Mouse (Mus musculus) thymus, adult 2 months (tissue): ENCODE measurements around the gene Adar.

Experiments used
- CTCF ChIP-seq: fragments of 200-500 bp; IDR thresholded peaks from 2 replicates; pipeline ENCODE4 v1.5.1; 2012; ENCODE audit warnings: mild to moderate bottlenecking, control low read depth, low read length, moderate library complexity, borderline replicate concordance; ENCODE audit not compliant: control insufficient read depth, poor library complexity, insufficient read depth; ENCODE audit errors: extremely low read depth
- POLR2A ChIP-seq: fragments of 200-500 bp; IDR thresholded peaks from 2 replicates; pipeline ENCODE4 v1.6.1; 2012; ENCODE audit warnings: mild to moderate bottlenecking, low read length, control low read depth, moderate library complexity; ENCODE audit not compliant: control insufficient read depth, poor library complexity, insufficient read depth; ENCODE audit errors: extremely low read depth

DNA sequence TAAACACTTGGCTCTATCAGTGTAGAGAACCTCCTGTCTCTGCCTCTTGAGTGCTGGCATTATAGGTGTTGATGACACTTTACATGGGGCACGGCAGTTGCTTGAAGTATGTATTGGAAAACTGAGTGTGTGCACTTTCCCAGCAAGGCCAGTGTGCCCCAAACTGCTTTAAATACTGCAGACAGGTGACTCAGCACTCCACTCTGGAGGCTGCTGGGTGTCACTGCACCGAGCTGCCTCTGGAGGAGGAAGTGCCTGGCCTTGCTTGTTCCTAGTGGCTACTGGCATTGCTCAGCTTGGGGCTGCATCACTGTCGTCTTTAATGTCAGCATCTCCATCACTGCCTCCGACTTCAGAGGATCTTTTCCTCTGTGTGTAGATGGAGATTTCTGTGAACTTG is 12.2 kb downstream of the Adar start:
- peak; percentile 78; the same call in 1 of the 2 replicates for TF ChIP-seq CTCF
- no peak for TF ChIP-seq POLR2A
